Mouse (Mus musculus): ENCODE measurements around the gene Jmy.

The Jmy gene

DNA sequence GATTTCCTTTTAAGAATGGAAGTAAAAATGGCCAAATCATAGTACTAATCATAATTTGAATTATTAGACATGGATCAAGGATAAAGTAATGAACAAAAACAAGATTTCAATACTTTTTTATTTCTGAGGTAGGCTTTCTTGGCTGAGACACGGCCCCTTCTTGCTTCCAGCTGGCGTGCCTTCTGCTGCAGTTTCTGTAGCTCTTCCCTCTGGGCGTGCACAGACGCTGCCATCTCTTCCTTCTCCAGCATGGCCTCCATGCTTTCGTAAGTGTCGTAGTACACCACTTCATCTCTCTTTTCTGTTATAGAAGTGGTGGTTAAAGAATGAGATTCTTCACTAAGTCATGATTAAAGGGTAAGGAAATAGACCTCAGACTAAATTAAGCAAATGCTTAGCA is 46.3 kb downstream of the Jmy start:
- no peak for DNase-seq

DNA sequence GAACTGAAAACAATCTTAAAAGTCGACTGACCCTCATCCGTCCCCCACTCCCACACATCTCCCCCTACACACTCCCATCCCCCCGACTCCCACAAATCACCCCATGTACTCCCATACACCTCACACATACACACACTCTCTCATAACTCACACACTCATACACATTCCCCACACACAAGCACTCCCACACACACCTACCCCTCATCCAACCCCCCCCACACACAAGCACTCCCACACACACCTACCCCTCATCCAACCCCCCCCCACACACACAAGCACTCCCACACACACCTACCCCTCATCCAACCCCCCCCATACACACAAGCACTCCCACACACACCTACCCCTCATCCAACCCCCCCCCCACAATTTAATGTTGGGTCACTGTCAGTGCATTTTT is 59.4 kb downstream of the Jmy start:
- no peak for DNase-seq

GRCm38 (mm10) chr13:93429205-93429604 is 70.4 kb downstream of the Jmy start:
- DNase-seq = no peak

GRCm38 (mm10) chr13:93427920-93428876 is 71.4 kb downstream of the Jmy start:
- DNase-seq = no peak

- no peak for DNase-seq
Observed at GRCm38 (mm10) chr13:93423224-93423623, 76.4 kb downstream of the Jmy start.

DNA sequence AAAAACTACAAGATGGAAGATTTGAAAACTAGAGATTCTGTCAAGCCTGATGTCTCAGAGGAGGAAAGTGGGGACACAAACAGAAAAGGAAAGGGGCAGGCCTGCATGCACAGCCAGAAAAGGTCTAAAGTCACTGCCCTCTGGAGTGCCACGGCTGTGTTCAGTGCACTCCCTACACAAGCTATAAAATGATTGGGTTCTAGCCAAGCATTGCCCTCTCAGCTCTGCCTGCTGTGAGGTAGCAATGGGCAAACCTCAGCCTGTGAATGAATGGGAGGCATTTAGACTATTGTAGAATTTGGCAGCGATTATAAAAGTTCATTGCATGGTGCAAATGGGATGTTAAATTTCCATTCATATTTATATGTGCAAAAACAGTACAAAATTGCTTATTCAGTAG is 79.8 kb downstream of the Jmy start:
- DNase-seq = no peak

- DNase-seq = no peak
Observed at GRCm38 (mm10) chr13:93418292-93418691, 81.3 kb downstream of the Jmy start.

GRCm38 (mm10) chr13:93415055-93415454 is 84.6 kb downstream of the Jmy start:
- no peak for DNase-seq

- DNase-seq = no peak
Observed at GRCm38 (mm10) chr13:93410343-93410742, 89.3 kb downstream of the Jmy start.

DNA sequence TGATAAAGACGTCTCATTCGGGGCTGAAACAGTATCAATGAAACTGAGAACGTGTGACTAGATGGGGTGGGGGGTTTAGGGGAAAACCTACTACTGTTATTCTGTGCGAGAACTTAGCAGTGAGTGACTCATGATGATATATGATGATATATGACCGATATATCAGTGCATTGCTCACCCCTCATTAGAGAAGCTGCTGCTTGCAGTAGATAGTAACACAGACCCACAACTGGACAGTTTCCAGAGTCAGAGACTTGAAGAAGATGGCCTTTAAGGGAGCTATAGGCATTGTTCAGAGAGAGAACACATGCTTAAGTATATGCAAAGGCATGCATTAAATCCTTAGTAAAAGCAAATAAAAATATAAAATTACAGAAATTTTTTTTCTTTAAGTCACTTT is 92.8 kb downstream of the Jmy start:
- DNase-seq = no peak

DNA sequence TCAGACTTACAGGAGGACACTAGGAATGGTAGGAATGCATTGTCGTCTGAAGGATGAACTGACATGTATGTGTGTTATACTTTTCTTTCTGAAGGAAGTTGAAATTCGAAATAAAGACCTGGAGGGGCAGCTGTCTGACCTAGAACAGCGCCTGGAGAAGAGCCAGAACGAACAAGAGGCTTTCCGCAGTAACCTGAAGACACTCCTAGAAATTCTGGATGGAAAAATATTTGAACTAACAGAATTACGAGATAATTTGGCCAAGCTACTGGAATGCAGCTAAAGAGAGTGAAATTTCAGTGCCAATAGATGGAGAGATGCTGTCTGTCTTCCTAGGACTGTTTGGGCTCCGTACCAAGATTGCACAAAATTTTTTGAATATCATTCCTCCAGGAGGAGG is 97.7 kb downstream of the Jmy start:
- DNase-seq = no peak

DNA sequence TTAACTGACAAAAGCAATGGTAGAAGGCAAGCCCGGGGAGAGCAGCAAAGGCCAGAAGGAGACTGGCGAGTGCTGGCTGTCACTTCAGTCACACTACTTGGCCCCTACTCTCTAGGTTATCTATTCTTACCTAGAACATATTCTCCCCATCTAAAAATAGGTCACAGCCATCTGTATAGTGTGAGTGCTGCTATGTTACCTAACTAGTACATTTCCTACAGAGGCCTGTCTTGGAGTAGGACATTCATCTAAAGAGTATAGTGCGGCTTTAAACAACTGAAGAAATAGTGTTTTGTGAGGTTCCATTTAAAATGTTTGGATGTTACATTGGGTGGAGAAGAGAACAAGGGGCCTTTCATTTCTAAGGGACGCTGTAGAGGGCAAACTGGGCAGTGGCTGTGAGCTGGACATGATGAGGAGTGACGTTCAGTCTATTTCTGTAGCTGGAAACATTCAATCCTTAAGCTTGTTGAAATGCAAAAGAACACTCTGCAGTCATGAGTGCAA is 99.8 kb downstream of the Jmy start:
- no peak for DNase-seq

GRCm38 (mm10) chr13:93389242-93389625 is 110.4 kb downstream of the Jmy start:
- DNase-seq = no peak

DNA sequence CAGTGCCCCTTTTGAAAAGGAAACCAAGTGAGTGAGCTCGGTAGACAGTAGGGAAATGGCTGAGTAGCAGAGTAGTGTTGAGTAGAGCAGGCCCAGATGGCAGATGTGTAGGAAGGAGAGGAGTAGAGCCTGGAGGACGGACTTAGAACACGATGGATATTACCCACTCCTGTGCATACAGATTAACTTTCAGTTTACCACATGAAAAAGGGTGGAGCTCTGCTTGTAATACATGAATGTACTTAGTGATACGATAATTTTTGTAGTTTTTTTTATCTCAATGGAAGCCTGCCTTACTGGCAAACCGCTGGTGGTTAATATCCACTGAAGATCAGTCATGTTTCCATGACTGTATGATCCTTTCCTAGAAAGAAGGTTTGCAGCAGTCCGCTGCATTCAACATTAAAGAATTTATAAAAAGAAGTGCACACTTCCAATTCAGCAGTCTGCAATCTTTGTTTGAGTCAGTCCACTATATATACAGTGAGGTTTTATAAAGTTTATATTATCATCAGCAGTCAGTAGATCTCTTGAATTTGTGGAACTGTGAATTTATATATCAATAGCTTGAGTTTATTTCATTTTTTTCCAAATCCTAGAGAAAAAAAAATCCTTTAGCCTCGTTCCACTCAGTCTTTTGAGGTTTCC is 110.9 kb downstream of the Jmy start:
- DNase-seq = no peak

DNA sequence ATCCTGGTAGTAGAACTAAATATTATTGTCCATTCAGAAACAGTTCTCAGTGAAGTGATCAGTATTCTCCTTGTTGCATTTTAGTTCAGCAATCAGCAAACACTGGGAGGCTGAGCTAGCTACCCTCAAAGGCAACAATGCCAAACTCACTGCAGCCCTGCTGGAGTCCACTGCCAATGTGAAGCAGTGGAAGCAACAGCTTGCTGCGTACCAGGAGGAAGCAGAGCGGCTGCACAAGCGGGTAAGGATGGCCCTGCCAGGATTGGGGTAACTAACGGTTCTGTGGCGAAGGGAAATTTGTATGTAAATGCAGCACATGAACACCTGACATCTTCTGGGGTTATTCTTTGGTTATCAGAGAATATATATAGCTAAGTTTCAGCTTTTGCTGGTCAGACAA is 112.2 kb downstream of the Jmy start:
- DNase-seq = no peak

- no peak for DNase-seq
Observed at GRCm38 (mm10) chr13:93385147-93385546, 114.5 kb downstream of the Jmy start.

DNA sequence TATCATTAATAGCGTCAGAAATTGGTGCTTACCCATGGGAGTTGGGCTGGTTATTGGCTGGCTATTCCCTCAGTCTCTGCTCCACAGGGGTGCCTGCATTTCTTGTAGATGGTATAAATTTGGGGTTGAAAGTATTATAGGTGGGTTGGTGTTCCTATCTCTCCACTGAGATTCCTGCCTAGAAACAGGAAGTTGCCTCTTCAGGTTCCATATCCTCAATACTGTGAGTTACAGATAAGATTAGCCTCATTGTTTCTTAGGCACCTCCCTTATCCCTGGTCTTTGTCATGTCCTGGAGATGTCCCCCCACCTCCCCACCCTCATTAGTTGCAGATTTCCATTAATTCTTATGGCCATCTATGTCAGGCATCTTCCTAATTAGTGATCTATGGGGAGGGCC is 115.1 kb downstream of the Jmy start:
- no peak for DNase-seq

GRCm38 (mm10) chr13:93383620-93384019 is 116.0 kb downstream of the Jmy start:
- DNase-seq = no peak

DNA sequence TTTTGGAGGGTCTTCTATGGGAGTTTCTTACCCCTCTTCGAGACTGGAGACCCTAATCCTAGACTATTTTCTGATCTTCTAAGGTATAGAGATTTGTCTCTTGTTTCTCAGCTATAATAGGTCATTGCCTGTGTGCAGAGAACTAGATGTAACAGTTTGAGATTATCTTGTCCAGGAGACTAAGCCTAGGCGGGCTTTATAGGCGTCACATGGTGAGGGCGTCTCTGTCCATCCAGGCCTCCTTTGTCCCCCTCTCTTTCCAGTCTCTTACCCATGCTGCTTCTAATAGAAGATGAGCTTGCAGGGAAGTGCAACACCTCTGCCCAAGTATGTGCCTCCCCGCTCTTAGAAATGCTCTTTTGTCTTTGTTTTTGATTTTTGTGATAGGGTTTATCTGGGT is 116.5 kb downstream of the Jmy start:
- no peak for DNase-seq

DNA sequence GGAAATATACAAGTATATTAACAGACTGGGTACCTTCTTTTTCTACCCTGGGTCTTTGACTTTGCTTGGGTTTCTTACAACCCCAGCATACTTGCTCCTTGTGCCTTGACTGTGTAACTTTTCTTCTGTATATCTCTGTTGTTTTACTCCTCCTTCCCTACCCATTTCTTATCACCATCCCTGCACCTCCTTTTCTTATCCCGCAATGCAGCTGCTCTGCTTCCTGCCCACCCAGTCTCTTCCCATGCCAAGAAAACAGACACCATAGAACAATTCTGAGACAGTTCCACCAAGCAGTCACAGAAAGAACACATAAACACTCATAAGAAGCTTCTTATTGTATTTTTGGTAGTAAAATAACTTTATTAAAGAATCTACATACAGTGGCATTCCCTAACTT is 118.3 kb downstream of the Jmy start:
- no peak for DNase-seq

DNA sequence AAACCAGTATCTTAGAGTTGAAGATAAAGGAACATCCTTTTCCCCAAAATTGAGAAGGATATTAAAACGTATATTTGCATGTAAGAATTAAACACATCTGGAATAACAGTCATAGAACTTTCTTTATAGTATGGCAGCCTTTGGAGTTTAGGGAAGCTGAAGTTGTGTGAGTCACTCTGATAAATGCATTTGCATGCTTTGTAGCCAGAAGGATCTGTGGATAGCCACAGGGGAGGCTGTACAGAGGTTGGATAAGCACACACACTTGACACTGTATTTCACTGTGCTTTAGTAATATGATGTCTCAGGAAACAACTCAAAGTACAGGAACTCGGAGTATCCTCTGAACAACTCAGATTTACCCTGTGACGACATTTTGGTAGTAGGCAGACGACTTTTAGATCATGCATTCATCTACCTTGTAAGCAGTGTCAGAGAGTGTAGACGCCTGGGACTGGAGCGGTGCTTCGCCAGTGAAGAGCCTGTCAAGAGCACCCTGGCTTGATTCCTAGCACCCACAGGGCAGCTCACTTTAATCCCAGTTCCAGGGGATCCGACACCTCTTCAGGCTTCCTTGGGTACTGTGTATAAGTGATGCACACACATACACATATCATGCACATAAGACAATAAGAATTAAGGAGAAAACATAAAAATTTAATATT is 119.1 kb downstream of the Jmy start:
- no peak for DNase-seq

All from thymus, postnatal 4 days (tissue).